Mouse (Mus musculus): ENCODE measurements around the gene Trim43a. TPM values are rescaled to one million over a fixed set of nuclear protein-coding genes. Genes with fewer than 3 reads are reported as not detected.
A peak's percentile ranks its signal among the peaks of the same experiment; 100 is the strongest.
"Not testable (repeated sequence)": the region's sequence is repeated elsewhere in the genome, so short reads cannot be mapped to it uniquely, and the experiment has no call there.

Gene Trim43a
- 0.21 and 0.45 TPM in 2 replicates for polyA plus RNA-seq (2016; fragmentation: Nextera tagmentation; extraction: Ambion mirVana)

GRCm38 (mm10) chr9:88580591-88580990, at the start of gene Trim43a:
Trim43a (plus strand) TSS chr9:88580891.
- ATAC-seq (ENCODE audit: insufficient number of reproducible peaks, low FRiP score); H3K9me3 ChIP-seq (replicated peaks); H3K27me3 ChIP-seq (replicated peaks); H3K4me2 ChIP-seq; H3K36me3 ChIP-seq; H3K9ac ChIP-seq; H3K27ac ChIP-seq (ENCODE audit: poor library complexity, severe bottlenecking); H3K4me1 ChIP-seq (replicated peaks); H3K4me3 ChIP-seq: not testable (repeated sequence)
- WGBS: 67% methylated on average over 2 of the region's 2 CpGs

GRCm38 (mm10) chr9:88534093-88534492, 46.6 kb upstream of the Trim43a start:
- no peak for ATAC-seq (ENCODE audit: insufficient number of reproducible peaks, low FRiP score)
- H3K4me3 ChIP-seq: no peak overlapping the region
- WGBS: 85% methylated on average over 5 of the region's 5 CpGs
- H3K9ac ChIP-seq: no peak overlapping the region
- no peaks in the 10 kb centered on the region for H3K27me3 ChIP-seq (replicated peaks)
- no peak overlapping the region for H3K27ac ChIP-seq (ENCODE audit: poor library complexity, severe bottlenecking)
- H3K9me3 ChIP-seq (replicated peaks): no peaks in the 10 kb centered on the region
- H3K36me3 ChIP-seq: no peaks in the 10 kb centered on the region
- no peak overlapping the region for H3K4me2 ChIP-seq
- H3K4me1 ChIP-seq (replicated peaks): no peaks in the 10 kb centered on the region

GRCm38 (mm10) chr9:88539546-88540224, 41.0 kb upstream of the Trim43a start:
- Histone ChIP-seq H3K27ac (ENCODE audit: poor library complexity, severe bottlenecking) (no peak overlapping the region), H3K4me1 (replicated peaks) (no peaks in the 10 kb centered on the region), H3K4me2 (no peak overlapping the region), H3K9ac (no peak overlapping the region), H3K4me3 (no peak overlapping the region), H3K9me3 (replicated peaks) (no peaks in the 10 kb centered on the region), H3K27me3 (replicated peaks) (no peaks in the 10 kb centered on the region), H3K36me3 (no peaks in the 10 kb centered on the region)
- 0 out of 2 replicates have a peak, but pooled peaks have one; percentile 25 for ATAC-seq (ENCODE audit: insufficient number of reproducible peaks, low FRiP score)
- WGBS: 47% methylated on average over 5 of the region's 5 CpGs

- H3K4me2 ChIP-seq: no peak overlapping the region
- WGBS: 25% methylated on average over 2 of the region's 2 CpGs
- no peaks in the 10 kb centered on the region for H3K36me3 ChIP-seq
- H3K4me3 ChIP-seq: no peak overlapping the region
- H3K9me3 ChIP-seq (replicated peaks): no peaks in the 10 kb centered on the region
- H3K9ac ChIP-seq: no peak overlapping the region
- H3K27me3 ChIP-seq (replicated peaks): no peaks in the 10 kb centered on the region
- H3K4me1 ChIP-seq (replicated peaks): no peaks in the 10 kb centered on the region
- H3K27ac ChIP-seq (ENCODE audit: poor library complexity, severe bottlenecking): no peak overlapping the region
- no peak for ATAC-seq (ENCODE audit: insufficient number of reproducible peaks, low FRiP score)
Observed at GRCm38 (mm10) chr9:88542816-88543215, 37.9 kb upstream of the Trim43a start.

- no peaks in the 10 kb centered on the region for H3K27me3 ChIP-seq (replicated peaks)
- no peak overlapping the region for H3K4me3 ChIP-seq
- no peak overlapping the region for H3K4me2 ChIP-seq
- H3K4me1 ChIP-seq (replicated peaks): peaks cover 12% of the 10 kb centered on the region
- H3K9ac ChIP-seq: no peak overlapping the region
- WGBS: 40% methylated on average over 3 of the region's 3 CpGs
- no peaks in the 10 kb centered on the region for H3K36me3 ChIP-seq
- ATAC-seq (ENCODE audit: insufficient number of reproducible peaks, low FRiP score): no peak
- no peaks in the 10 kb centered on the region for H3K9me3 ChIP-seq (replicated peaks)
- H3K27ac ChIP-seq (ENCODE audit: poor library complexity, severe bottlenecking): no peak overlapping the region
Observed at GRCm38 (mm10) chr9:88545534-88545933, 35.2 kb upstream of the Trim43a start.

- Histone ChIP-seq H3K4me3 (no peak overlapping the region), H3K4me2 (no peak overlapping the region), H3K4me1 (replicated peaks) (peaks cover 14% of the 10 kb centered on the region), H3K27ac (ENCODE audit: poor library complexity, severe bottlenecking) (no peak overlapping the region), H3K9me3 (replicated peaks) (no peaks in the 10 kb centered on the region), H3K27me3 (replicated peaks) (no peaks in the 10 kb centered on the region), H3K9ac (no peak overlapping the region), H3K36me3 (0 out of 2 replicates have a peak, but pooled peaks cover 3% of the 10 kb centered on the region)
- ATAC-seq (ENCODE audit: insufficient number of reproducible peaks, low FRiP score): no peak
- WGBS: 9% methylated on average over 2 of the region's 2 CpGs
Observed at GRCm38 (mm10) chr9:88546166-88546565, 34.5 kb upstream of the Trim43a start.

- no peak overlapping the region for H3K27ac ChIP-seq (ENCODE audit: poor library complexity, severe bottlenecking)
- no peak for ATAC-seq (ENCODE audit: insufficient number of reproducible peaks, low FRiP score)
- WGBS: 61% methylated on average over 8 of the region's 8 CpGs
- 0 out of 2 replicates have a peak, but pooled peaks cover 3% of the 10 kb centered on the region for H3K36me3 ChIP-seq
- H3K4me1 ChIP-seq (replicated peaks): peaks cover 14% of the 10 kb centered on the region
- H3K4me2 ChIP-seq: no peak overlapping the region
- no peaks in the 10 kb centered on the region for H3K27me3 ChIP-seq (replicated peaks)
- no peaks in the 10 kb centered on the region for H3K9me3 ChIP-seq (replicated peaks)
- H3K4me3 ChIP-seq: no peak overlapping the region
- H3K9ac ChIP-seq: no peak overlapping the region
Observed at GRCm38 (mm10) chr9:88546657-88547056, 34.0 kb upstream of the Trim43a start.

GRCm38 (mm10) chr9:88547270-88547669, 33.4 kb upstream of the Trim43a start:
- Histone ChIP-seq H3K27me3 (replicated peaks) (no peaks in the 10 kb centered on the region), H3K4me1 (replicated peaks) (peaks cover 14% of the 10 kb centered on the region), H3K36me3 (peaks cover 3% of the 10 kb centered on the region; the same call in 1 of the 2 replicates), H3K4me3 (peak overlapping the region; percentile 92), H3K9ac (no peak overlapping the region), H3K4me2 (peak overlapping the region; percentile 68), H3K9me3 (replicated peaks) (no peaks in the 10 kb centered on the region), H3K27ac (ENCODE audit: poor library complexity, severe bottlenecking) (no peak overlapping the region)
- 31% methylated on average over 7 of the region's 7 CpGs for WGBS
- ATAC-seq (ENCODE audit: insufficient number of reproducible peaks, low FRiP score): 0 out of 2 replicates have a peak, but pooled peaks have one; percentile 38

- H3K27ac ChIP-seq (ENCODE audit: poor library complexity, severe bottlenecking): peak within 1 kb of the TSS; percentile 65
- peak; percentile 92 for ATAC-seq (ENCODE audit: insufficient number of reproducible peaks, low FRiP score)
- peak within 1 kb of the TSS; percentile 68 for H3K4me2 ChIP-seq
- H3K9ac ChIP-seq: peak within 1 kb of the TSS; percentile 77
- no peaks in the 10 kb centered on the region for H3K27me3 ChIP-seq (replicated peaks)
- peaks cover 9% of the 10 kb centered on the region for H3K36me3 ChIP-seq
- WGBS: under 1% methylated on average over 30 of the region's 30 CpGs
- peaks cover 14% of the 10 kb centered on the region for H3K4me1 ChIP-seq (replicated peaks)
- H3K4me3 ChIP-seq: peak within 1 kb of the TSS; percentile 92
- H3K9me3 ChIP-seq (replicated peaks): no peaks in the 10 kb centered on the region
Observed at GRCm38 (mm10) chr9:88547851-88548613, 32.7 kb upstream of the Trim43a start, which contains the start of gene Zfp949. Zfp949 (plus strand) TSS chr9:88548020.

- H3K4me1 ChIP-seq (replicated peaks): peaks cover 14% of the 10 kb centered on the region
- ATAC-seq (ENCODE audit: insufficient number of reproducible peaks, low FRiP score): no peak
- 2% methylated on average over 8 of the region's 8 CpGs for WGBS
- H3K27ac ChIP-seq (ENCODE audit: poor library complexity, severe bottlenecking): 0 out of 2 replicates have a peak overlapping the region, but pooled peaks have one; percentile 65
- H3K9ac ChIP-seq: peak overlapping the region; percentile 77
- H3K27me3 ChIP-seq (replicated peaks): no peaks in the 10 kb centered on the region
- H3K9me3 ChIP-seq (replicated peaks): no peaks in the 10 kb centered on the region
- H3K36me3 ChIP-seq: peaks cover 11% of the 10 kb centered on the region
- peak overlapping the region; percentile 92 for H3K4me3 ChIP-seq
- peak overlapping the region; percentile 68 for H3K4me2 ChIP-seq
Observed at GRCm38 (mm10) chr9:88548614-88548945, 32.1 kb upstream of the Trim43a start.

- Histone ChIP-seq H3K4me1 (replicated peaks) (peaks cover 14% of the 10 kb centered on the region), H3K9me3 (replicated peaks) (no peaks in the 10 kb centered on the region), H3K4me3 (no peak overlapping the region), H3K27ac (ENCODE audit: poor library complexity, severe bottlenecking) (no peak overlapping the region), H3K4me2 (no peak overlapping the region), H3K36me3 (peaks cover 28% of the 10 kb centered on the region), H3K27me3 (replicated peaks) (no peaks in the 10 kb centered on the region), H3K9ac (no peak overlapping the region)
- no peak for ATAC-seq (ENCODE audit: insufficient number of reproducible peaks, low FRiP score)
- 96% methylated on average over 14 of the region's 14 CpGs for WGBS
Observed at GRCm38 (mm10) chr9:88553071-88553470, 27.6 kb upstream of the Trim43a start.
